Mouse (Mus musculus) intestine, postnatal 0 days (tissue): ENCODE results near the gene Apol7b. TPM values are rescaled to one million over a fixed set of nuclear protein-coding genes. Genes with fewer than 3 reads are reported as not detected.
A peak's percentile ranks its signal among the peaks of the same experiment; 100 is the strongest.
"Not testable (repeated sequence)": the region's sequence is repeated elsewhere in the genome, so short reads cannot be mapped to it uniquely, and the experiment has no call there.

ENCODE experiments used
- ATAC-seq: fragments of 200-750 bp; cut with Nextera tagmentation; 2 replicates; pipeline ENCODE4 v1.8.0; 2017; ENCODE audit warnings: mild to moderate bottlenecking, moderate TSS enrichment, moderate library complexity
- H3K27ac ChIP-seq: fragments of 300-500 bp; sonication (generic); 2 replicates; pipeline ENCODE4 v1.5.1; 2014; ENCODE audit warnings: mild to moderate bottlenecking, low read depth, low read length, moderate library complexity
- H3K27me3 ChIP-seq: fragments of 300-500 bp; sonication (generic); replicated peaks from 2 replicates; pipeline ENCODE4 v1.6.1; 2014; ENCODE audit warnings: low read length, mixed read lengths; ENCODE audit not compliant: control insufficient read depth, insufficient read depth
- H3K36me3 ChIP-seq: fragments of 300-500 bp; sonication (generic); 2 replicates; pipeline ENCODE4 v1.6.1; 2014; ENCODE audit warnings: mild to moderate bottlenecking, moderate library complexity; ENCODE audit not compliant: control insufficient read depth, insufficient read depth
- H3K4me1 ChIP-seq: fragments of 300-500 bp; sonication (generic); replicated peaks from 2 replicates; pipeline ENCODE4 v1.6.1; 2014; ENCODE audit warnings: antibody characterized with exemption, low read length, mixed read lengths; ENCODE audit not compliant: control insufficient read depth, insufficient read depth
- H3K4me2 ChIP-seq: fragments of 300-500 bp; sonication (generic); replicated peaks from 2 replicates; pipeline ENCODE4 v1.6.1; 2014; ENCODE audit warnings: low read depth, mild to moderate bottlenecking, moderate library complexity
- H3K4me3 ChIP-seq: fragments of 300-500 bp; sonication (generic); 2 replicates; pipeline ENCODE4 v1.5.1; 2014; ENCODE audit warnings: low read depth, low read length
- H3K9ac ChIP-seq: fragments of 300-500 bp; sonication (generic); 2 replicates; pipeline ENCODE4 v1.6.1; 2014; ENCODE audit warnings: mild to moderate bottlenecking, low read depth, low read length
- H3K9me3 ChIP-seq: fragments of 300-500 bp; sonication (generic); 2 replicates; pipeline ENCODE4 v1.6.1; 2016; ENCODE audit warnings: mixed run types; ENCODE audit not compliant: control insufficient read depth
- CTCF ChIP-seq: sonication (generic); IDR thresholded peaks from 2 replicates; pipeline ENCODE4 v1.5.1; 2016; ENCODE audit warnings: low read depth, mild to moderate bottlenecking, control low read depth, antibody characterized with exemption, moderate library complexity
- WGBS: fragments of 180-500 bp; shearing (Covaris S2); extraction: QIAGEN DNeasy Blood & Tissue Kit; methylation state at CpG from one replicate; pipeline ENCODE4 v1.1.7; 2014; 5-methylcytosine and 5-hydroxymethylcytosine counted together
- polyA plus RNA-seq: library from polyadenylated mRNA; unstranded; fragments of >200 nt; fragmentation: Nextera tagmentation; extraction: Ambion mirVana; gene quantifications from 2 replicates; pipeline ENCODE4 v1.2.1, GENCODE M21; 2015

The Apol7b gene
- polyA plus RNA-seq, 1 experiment from 2014 or later, result 0.21 TPM

DNA sequence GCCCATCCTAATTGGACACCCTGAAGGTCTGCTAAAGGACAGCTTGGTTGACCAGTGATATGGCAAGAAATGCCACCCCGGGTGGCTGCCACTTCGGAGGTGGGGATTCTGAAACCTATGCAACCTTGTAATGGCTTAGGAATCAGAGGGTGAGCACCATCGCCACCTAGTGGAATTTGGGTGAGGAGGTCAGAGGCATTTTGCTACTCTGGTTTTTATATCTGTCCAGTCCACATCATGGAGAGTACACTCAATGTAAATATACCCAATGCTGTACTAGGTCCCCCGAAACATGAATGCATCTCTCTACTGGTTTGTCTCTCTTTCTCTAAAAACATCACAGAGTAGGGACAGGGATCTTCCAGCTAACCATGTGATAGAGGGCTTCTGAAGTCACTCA, 34.6 kb downstream of the Apol7b start:
- not testable (repeated sequence) for H3K4me3 ChIP-seq, H3K4me2 ChIP-seq, H3K9ac ChIP-seq, H3K36me3 ChIP-seq, H3K4me1 ChIP-seq, H3K27me3 ChIP-seq, ATAC-seq, H3K27ac ChIP-seq, H3K9me3 ChIP-seq
- TF ChIP-seq CTCF, result peak; percentile 65
- 18% methylated on average over 4 of the region's 4 CpGs for WGBS

- H3K4me2 ChIP-seq, H3K9me3 ChIP-seq, H3K9ac ChIP-seq, H3K36me3 ChIP-seq, H3K27me3 ChIP-seq, H3K4me3 ChIP-seq, H3K27ac ChIP-seq, H3K4me1 ChIP-seq: not testable (repeated sequence)
- peak; percentile 63 for ATAC-seq
- 33% methylated on average over 1 of the region's 4 CpGs for WGBS
Measured at GRCm38 (mm10) chr15:77411035-77411434, 36.3 kb downstream of the Apol7b start, which contains the start of gene Apol9a. TSS of gene Apol9a (minus strand) at chr15:77411135.

GRCm38 (mm10) chr15:77406370-77406769, 40.9 kb downstream of the Apol7b start:
- not testable (repeated sequence) for H3K9ac ChIP-seq, H3K4me1 ChIP-seq, H3K4me3 ChIP-seq, ATAC-seq, H3K4me2 ChIP-seq, H3K36me3 ChIP-seq, H3K9me3 ChIP-seq, H3K27me3 ChIP-seq, H3K27ac ChIP-seq
- WGBS, result 64% methylated on average over 8 of the region's 10 CpGs

- not testable (repeated sequence) for H3K4me1 ChIP-seq, H3K9ac ChIP-seq, H3K27me3 ChIP-seq, H3K36me3 ChIP-seq, H3K9me3 ChIP-seq
- peak within 1 kb of the TSS; percentile 71 for H3K27ac ChIP-seq
- peak; percentile 82 for TF ChIP-seq CTCF
- H3K4me3 ChIP-seq, result peak within 1 kb of the TSS; percentile 7
- 39% methylated on average over 9 of the region's 9 CpGs for WGBS
- peak; percentile 63 for ATAC-seq
- peak within 1 kb of the TSS; percentile 54 for H3K4me2 ChIP-seq
Measured at GRCm38 (mm10) chr15:77399027-77399426, 48.3 kb downstream of the Apol7b start, which contains the start of gene Apol7a. TSS of gene Apol7a (minus strand) at chr15:77399110.

DNA sequence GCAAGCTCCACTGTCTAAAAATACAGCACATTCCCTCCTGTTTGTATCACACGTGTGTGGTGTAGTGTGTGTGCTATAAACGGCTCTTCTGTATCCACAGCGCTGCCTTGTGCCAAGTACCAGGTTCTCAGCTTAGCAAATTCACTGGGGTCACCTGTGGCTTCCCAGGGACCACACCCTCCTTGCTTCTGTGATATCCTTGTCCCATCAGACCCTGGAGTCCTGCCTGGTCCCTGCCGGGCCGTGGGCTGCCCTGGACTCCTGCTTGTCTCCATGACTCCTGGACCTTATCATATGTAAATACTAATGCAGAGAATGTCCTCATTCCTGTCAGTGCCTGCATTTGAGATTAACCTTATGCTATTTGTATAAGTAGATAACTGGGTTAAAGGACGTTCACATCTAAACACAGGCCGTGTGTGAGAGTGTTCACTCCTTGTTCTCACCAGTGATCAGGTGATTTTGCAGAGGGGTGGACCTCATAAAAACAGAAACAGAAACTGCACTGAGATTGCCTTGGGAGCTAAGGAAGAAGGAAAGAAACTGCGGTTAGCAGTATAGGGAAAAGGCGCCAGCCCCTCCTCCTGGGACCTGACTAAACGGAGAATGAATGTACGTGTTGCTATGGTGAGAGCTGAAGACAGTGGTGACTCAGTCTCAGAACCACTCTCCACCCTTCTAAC, 49.7 kb downstream of the Apol7b start:
- not testable (repeated sequence) for H3K9me3 ChIP-seq, H3K4me3 ChIP-seq, H3K27me3 ChIP-seq, H3K4me1 ChIP-seq, H3K36me3 ChIP-seq, H3K9ac ChIP-seq
- peak; percentile 85 for ATAC-seq
- 17% methylated on average over 11 of the region's 11 CpGs for WGBS
- H3K27ac ChIP-seq, result peak overlapping the region; percentile 28; the same call in 1 of the 2 replicates
- H3K4me2 ChIP-seq, result peak overlapping the region; percentile 54

DNA sequence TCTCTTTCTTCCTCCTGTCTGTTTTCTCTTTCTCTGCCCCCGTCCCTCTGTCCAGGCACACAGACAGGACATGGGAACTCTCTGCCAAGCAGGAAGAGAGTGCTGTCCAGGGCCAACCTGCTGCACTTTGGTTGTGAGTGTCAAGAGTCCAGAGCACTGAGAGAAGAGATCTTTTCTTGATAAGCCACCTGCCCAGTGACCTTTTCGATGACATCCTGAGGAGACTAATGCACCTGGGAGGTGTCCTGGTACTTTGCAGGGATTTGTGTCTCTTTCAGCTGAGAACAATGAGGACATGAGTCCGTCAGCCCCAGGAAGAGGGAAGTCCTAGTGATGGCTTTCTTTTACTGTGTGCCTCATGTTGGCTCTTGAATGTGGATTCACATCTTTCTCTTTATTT, 53.5 kb downstream of the Apol7b start:
- 47% methylated on average over 3 of the region's 3 CpGs for WGBS
- H3K9ac ChIP-seq, H3K9me3 ChIP-seq: not testable (repeated sequence)

DNA sequence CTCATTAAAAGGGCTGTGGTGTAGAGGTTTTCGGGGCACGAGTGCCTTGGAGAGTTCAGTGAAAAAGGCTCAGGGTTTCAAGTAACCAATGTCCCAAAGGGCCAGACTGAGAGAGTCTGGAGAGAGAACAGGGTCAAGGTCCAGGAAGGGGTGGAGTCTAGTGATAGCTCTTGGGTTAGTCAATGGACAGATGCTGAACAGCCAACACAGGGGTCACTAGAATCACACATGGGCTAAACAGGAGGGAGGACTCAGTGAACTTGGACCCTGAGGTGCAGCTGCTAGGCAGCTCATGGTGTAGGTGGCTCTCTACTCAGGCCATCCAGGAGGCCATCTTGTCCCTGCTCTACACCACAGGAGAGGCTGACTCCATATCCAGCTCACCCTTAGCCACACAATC, 59.8 kb downstream of the Apol7b start:
- Histone ChIP-seq H3K27ac (no peak overlapping the region), H3K4me3 (no peak overlapping the region), H3K4me1 (0 out of 2 replicates have a peak, but pooled peaks cover 3% of the 10 kb centered on the region), H3K9me3 (no peaks in the 10 kb centered on the region), H3K4me2 (no peak overlapping the region), H3K36me3 (no peaks in the 10 kb centered on the region), H3K27me3 (no peaks in the 10 kb centered on the region), H3K9ac (no peak overlapping the region)
- peak; percentile 79 for ATAC-seq
- 77% methylated on average over 2 of the region's 2 CpGs for WGBS
- TF ChIP-seq CTCF, result no peak

More for the DNA sequence above, 53.5 kb downstream of the Apol7b start:
- not testable (repeated sequence) for H3K36me3 ChIP-seq, H3K27ac ChIP-seq, H3K4me1 ChIP-seq, H3K4me2 ChIP-seq, H3K27me3 ChIP-seq, H3K4me3 ChIP-seq, ATAC-seq
